Mouse (Mus musculus): ENCODE data around the gene Dtd1.

Gene Dtd1

GRCm38 (mm10) chr2:144638719-144639118 is 39.0 kb downstream of the Dtd1 start:
- DNase-seq (ENCODE audit: low read depth in 1 of 2, low spot score in 2 of 2): no peak

- no peak for DNase-seq (ENCODE audit: low read depth in 1 of 2, low spot score in 2 of 2)
Observed at GRCm38 (mm10) chr2:144640101-144640500, 40.4 kb downstream of the Dtd1 start.

GRCm38 (mm10) chr2:144641991-144642390 is 42.3 kb downstream of the Dtd1 start:
- peak; percentile 9 to 24 for DNase-seq (ENCODE audit: low read depth in 1 of 2, low spot score in 2 of 2)

DNA sequence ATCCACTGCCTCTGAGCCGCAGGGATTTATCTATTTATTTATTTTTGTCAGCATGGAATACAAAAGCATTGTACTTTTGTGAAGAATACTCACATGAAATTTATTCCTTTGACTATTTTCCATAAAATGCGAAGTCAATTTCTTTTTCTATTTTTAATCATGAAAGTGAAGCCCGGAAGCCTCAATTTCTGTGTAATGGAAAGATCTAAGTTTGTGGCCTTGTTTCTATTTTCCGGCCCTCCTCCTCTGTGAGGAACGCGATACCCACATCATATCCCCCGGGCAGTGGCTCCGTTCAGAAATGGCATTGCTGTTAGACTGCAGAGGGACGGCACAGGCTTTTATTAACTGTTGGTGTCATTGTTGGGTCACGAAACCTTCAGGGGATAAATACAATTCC is 46.7 kb downstream of the Dtd1 start:
- DNase-seq (ENCODE audit: low read depth in 1 of 2, low spot score in 2 of 2): no peak

DNA sequence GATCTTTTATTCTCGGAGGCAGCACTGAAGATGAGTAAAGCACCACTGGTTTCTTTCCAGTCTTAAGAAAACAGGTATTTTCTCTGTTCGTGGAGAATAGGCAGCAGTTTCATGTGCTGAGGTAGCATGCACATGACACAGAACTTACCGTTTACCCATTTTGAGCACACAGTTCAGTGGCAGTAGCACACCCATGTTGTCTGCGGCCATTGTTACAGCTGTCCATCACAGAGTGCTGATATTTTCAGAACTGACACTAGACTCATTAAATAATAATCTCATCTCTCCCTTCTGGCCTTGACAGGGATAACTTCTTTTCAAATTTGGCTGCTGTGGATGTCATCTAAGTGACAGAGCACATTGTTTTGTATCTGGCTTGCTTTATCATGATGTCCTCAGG is 47.5 kb downstream of the Dtd1 start:
- DNase-seq (ENCODE audit: low read depth in 1 of 2, low spot score in 2 of 2): no peak

- DNase-seq (ENCODE audit: low read depth in 1 of 2, low spot score in 2 of 2): no peak
Observed at GRCm38 (mm10) chr2:144649960-144650359, 50.3 kb downstream of the Dtd1 start.

DNA sequence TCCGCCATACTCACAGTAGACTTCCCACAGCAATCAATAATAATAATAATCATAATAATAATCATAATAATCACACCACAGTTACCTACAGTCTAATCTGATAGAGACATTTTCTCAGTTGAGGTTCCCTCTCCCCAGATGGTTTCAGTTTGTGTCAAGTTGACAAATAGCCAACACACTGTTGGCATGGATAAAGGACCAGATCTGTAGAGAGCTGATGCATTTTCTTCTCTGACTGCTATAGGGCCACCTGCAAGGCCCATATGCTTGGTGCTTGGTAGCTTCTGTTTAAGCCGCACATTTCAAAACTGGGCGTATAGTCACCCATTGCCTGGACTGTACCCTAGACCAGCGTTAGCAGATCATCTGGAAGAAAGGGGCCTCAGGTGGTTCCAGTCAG is 53.1 kb downstream of the Dtd1 start:
- no peak for DNase-seq (ENCODE audit: low read depth in 1 of 2, low spot score in 2 of 2)

DNA sequence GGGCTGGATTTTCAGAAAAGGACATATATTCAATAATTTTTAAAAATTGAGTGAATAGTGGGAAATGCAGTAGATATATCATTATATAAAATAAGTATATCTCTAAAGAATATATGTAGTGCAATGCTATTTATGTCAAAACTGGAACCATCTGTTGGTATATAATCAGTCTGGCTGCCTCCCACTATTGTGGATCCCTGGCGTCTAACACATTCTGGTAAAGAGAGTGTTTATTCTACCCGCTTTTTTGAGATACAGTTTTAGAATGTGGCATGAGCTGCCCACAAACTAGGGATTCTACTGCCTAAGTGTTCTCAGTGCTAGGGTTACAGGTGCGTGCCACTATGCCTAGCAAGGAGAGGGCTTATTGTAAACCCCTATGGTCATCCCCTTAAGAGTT is 55.6 kb downstream of the Dtd1 start:
- DNase-seq (ENCODE audit: low read depth in 1 of 2, low spot score in 2 of 2): no peak

GRCm38 (mm10) chr2:144668507-144668906 is 68.8 kb downstream of the Dtd1 start:
- DNase-seq (ENCODE audit: low read depth in 1 of 2, low spot score in 2 of 2): no peak

GRCm38 (mm10) chr2:144670289-144670930 is 70.7 kb downstream of the Dtd1 start:
- DNase-seq (ENCODE audit: low read depth in 1 of 2, low spot score in 2 of 2): no peak

GRCm38 (mm10) chr2:144672397-144672796 is 72.7 kb downstream of the Dtd1 start:
- DNase-seq (ENCODE audit: low read depth in 1 of 2, low spot score in 2 of 2): no peak

- DNase-seq (ENCODE audit: low read depth in 1 of 2, low spot score in 2 of 2): no peak
Observed at GRCm38 (mm10) chr2:144676546-144677228, 77.0 kb downstream of the Dtd1 start.

- DNase-seq (ENCODE audit: low read depth in 1 of 2, low spot score in 2 of 2): no peak
Observed at GRCm38 (mm10) chr2:144677229-144677571, 77.5 kb downstream of the Dtd1 start.

- DNase-seq (ENCODE audit: low read depth in 1 of 2, low spot score in 2 of 2): no peak
Observed at GRCm38 (mm10) chr2:144678779-144679178, 79.1 kb downstream of the Dtd1 start.

DNA sequence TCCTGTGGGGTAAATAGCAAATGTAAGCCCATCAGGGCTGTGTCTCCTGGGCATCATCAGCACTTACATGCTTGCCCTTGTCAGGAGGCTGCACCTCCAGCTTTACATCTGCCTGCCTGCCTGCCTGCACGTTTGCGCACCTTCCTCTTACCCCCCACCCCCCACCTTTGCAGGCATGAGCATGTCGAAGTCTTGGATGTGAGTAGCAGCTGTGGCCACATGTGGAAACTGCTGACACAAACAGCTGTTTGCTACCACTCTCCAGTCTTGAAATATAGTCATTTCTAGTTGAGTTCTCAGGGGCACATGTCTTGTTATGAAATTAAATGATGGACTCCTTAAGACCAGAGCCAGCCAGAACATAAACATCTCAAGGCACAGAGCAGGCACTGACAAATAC is 79.7 kb downstream of the Dtd1 start:
- no peak for DNase-seq (ENCODE audit: low read depth in 1 of 2, low spot score in 2 of 2)

DNA sequence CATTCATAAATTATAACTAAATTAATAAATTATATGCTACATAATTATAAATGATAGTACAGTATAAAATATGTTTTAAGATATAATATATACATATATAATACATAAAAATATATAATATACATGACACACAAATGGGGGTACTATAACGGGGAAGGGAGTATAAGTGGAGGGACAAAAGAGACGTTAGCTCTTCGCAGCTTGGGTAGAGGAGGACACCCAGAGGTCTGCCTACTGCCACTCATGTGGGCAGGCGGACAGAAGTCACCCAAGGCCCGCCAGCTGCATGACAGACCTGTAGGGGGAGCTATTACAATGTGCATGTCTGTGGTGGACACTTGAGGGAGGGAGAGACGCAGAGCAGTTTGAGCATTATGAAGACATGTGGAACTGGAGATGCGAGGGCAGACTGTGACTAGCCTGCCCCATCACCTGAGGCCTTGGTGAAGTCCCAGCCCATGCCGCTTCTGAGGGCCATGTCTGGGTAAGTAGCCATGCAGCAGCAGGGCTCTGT is 92.6 kb downstream of the Dtd1 start:
- DNase-seq (ENCODE audit: low read depth in 1 of 2, low spot score in 2 of 2): peak in 1 of 2 experiments; percentile 8

DNA sequence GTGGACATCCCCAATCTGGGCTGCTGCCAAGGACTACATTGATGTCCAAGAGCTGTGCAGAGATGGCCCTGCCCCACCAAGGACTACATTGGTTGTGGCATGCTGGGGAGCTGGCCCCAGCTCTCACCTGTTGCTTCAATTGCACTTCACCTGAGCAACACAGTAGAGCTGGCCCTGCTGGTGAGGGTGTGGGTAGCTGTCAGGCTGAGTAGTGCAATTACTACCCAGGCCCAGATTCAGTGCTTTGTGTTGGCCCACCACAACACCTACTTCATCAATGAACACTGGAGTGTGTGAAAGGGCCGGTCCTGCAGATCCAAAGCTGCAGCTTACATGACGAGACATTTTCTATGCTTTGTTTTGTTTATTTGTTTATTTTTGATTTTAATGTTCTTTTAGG is 93.1 kb downstream of the Dtd1 start:
- no peak for DNase-seq (ENCODE audit: low read depth in 1 of 2, low spot score in 2 of 2)

DNA sequence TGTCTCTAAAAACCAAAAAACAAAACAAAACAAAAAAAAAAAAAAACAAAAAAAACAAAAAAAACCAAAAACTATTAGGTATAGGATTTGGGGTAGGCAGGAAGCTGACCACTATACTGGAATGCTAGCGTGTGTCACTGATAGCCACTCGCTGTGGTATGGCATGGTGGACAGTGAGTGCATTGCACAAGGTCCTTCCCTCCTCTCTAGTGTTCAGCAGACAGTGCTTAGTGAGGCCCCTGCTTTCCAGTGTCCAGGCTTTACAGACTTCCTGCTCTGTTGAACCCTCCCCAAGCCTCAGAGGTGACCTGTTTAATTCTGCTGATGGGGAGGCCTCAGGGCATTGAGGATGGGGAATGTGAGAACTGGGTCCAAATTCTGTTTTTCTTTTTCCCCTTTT is 95.2 kb downstream of the Dtd1 start:
- no peak for DNase-seq (ENCODE audit: low read depth in 1 of 2, low spot score in 2 of 2)

DNA sequence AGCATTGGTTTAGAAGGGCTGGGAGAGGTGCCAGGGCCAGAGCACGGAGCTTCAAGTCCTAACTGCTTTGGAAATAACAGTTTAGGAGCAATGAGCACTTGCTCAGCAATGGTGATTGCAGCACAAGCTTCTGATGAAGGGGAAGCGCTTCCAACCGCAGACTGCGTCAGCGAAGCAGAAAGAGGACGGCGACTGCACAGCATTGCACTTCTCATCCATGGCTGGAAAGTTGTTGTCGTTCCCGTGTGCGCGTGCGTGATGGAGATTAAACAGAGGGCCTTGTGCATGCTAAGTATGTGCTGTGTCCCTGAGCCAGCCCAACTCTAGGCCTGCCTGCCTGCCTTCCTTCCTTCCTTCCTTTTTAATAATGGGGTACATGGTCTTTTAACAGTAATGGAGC is 98.3 kb downstream of the Dtd1 start:
- peak in 1 of 2 experiments; percentile 10 for DNase-seq (ENCODE audit: low read depth in 1 of 2, low spot score in 2 of 2)

GRCm38 (mm10) chr2:144700608-144701007 is 100.9 kb downstream of the Dtd1 start:
- DNase-seq (ENCODE audit: low read depth in 1 of 2, low spot score in 2 of 2): no peak

DNA sequence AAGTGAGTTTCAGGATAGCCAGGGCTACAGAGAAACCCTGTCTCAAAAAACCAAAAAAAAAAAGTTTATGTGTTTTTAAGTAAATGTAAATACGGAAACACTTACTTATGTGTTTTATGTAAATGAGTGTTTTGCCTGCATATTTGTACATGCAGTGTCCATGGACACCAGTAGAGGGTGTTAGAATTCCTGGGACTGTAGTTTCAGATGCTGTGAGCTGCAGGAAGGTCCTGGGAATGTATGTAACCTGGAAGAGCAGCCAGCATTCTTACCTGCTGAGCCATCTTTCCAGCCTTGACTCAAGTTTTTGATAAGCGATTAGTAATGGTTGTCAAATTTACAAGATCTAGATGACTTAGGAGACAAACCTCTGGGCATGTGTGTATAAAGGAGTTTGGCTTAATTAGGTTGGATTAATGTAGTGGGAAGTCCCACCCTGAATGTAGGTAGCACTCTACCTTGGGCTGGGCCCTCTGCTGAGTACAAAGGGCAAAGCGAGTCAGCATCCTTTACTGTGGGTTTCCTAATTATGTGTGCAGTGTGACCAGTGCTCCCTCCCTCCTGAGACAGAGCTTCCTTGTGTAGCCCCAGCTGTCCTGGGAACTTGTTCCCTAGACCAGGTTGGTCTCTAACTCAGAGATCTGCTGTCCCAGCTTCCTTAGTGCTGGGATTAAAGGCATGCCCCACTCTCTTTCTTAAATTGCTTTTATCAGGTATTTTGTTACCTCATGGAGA is 101.9 kb downstream of the Dtd1 start:
- no peak for DNase-seq (ENCODE audit: low read depth in 1 of 2, low spot score in 2 of 2)

DNA sequence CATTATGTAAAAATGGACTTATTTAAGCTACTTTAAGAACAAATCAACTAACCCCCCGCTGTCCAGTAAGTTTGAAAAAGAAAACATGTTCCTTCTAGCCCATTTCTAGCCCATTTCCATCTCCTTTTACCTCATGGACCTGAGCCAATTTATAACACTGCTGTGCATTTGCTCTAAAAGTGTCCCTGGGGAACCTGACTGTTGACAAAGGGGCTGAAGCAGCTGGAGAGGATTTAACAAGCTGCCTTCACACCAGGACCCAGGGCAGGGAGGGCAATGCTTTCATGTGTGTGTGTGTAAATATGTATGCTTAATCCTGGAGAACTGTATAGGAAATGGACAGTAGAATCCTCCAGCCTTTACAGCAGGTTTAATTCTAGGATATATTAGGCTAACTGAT is 109.6 kb downstream of the Dtd1 start:
- no peak for DNase-seq (ENCODE audit: low read depth in 1 of 2, low spot score in 2 of 2)
